Mouse (Mus musculus) stomach, embryonic 14.5 days (tissue): Measurements from ENCODE around the gene Akt2. TPM values are rescaled to one million over a fixed set of nuclear protein-coding genes. Genes with fewer than 3 reads are reported as not detected.

Experiments
- ATAC-seq: fragments of 200-750 bp; cut with Nextera tagmentation; 2 replicates; pipeline ENCODE4 v1.8.0; 2017; ENCODE audit warnings: low read depth, moderate TSS enrichment; ENCODE audit not compliant: insufficient number of reproducible peaks, insufficient read depth, low FRiP score
- H3K27ac ChIP-seq: fragments of 300-500 bp; sonication (generic); 2 replicates; pipeline ENCODE4 v1.5.1; 2014; ENCODE audit warnings: mild to moderate bottlenecking, low read length, moderate library complexity, mixed read lengths
- H3K27me3 ChIP-seq: fragments of 300-500 bp; sonication (generic); 2 replicates; pipeline ENCODE4 v1.6.1; 2014; ENCODE audit warnings: low read length, control low read depth, mixed read lengths; ENCODE audit not compliant: control insufficient read depth, insufficient read depth
- H3K36me3 ChIP-seq: fragments of 300-500 bp; sonication (generic); 2 replicates; pipeline ENCODE4 v1.6.1; 2014; ENCODE audit warnings: mild to moderate bottlenecking, control low read depth, low read length, moderate library complexity, mixed read lengths; ENCODE audit not compliant: control insufficient read depth, insufficient read depth
- H3K4me1 ChIP-seq: fragments of 300-500 bp; sonication (generic); 2 replicates; pipeline ENCODE4 v1.6.1; 2014; ENCODE audit warnings: low read length, control low read depth, mixed read lengths; ENCODE audit not compliant: control insufficient read depth, insufficient read depth
- H3K4me2 ChIP-seq: fragments of 300-500 bp; sonication (generic); replicated peaks from 2 replicates; pipeline ENCODE4 v1.6.1; 2014; ENCODE audit warnings: low read depth, low read length, control low read depth
- H3K4me3 ChIP-seq: fragments of 300-500 bp; sonication (generic); 2 replicates; pipeline ENCODE4 v1.5.1; 2014; ENCODE audit warnings: low read depth, low read length, control low read depth
- H3K9ac ChIP-seq: fragments of 300-500 bp; sonication (generic); replicated peaks from 2 replicates; pipeline ENCODE4 v1.6.1; 2014; ENCODE audit warnings: low read depth, mild to moderate bottlenecking, control low read depth, low read length, moderate library complexity, mixed read lengths
- H3K9me3 ChIP-seq: fragments of 300-500 bp; sonication (generic); 2 replicates; pipeline ENCODE4 v1.6.1; 2016; ENCODE audit warnings: low read depth, low read length, control low read depth; ENCODE audit not compliant: control insufficient read depth
- WGBS: fragments of 180-500 bp; shearing (Covaris S2); extraction: QIAGEN DNeasy Blood & Tissue Kit; methylation state at CpG from one replicate; pipeline ENCODE4 v1.1.7; 2014; 5-methylcytosine and 5-hydroxymethylcytosine counted together
- polyA plus RNA-seq: library from polyadenylated mRNA; unstranded; fragments of >200 nt; fragmentation: Nextera tagmentation; extraction: Ambion mirVana; gene quantifications from 2 replicates; pipeline ENCODE4 v1.2.1, GENCODE M21; 2014

The Akt2 gene
- polyA plus RNA-seq, 1 experiment from 2014 or later, result 91.5 TPM

DNA sequence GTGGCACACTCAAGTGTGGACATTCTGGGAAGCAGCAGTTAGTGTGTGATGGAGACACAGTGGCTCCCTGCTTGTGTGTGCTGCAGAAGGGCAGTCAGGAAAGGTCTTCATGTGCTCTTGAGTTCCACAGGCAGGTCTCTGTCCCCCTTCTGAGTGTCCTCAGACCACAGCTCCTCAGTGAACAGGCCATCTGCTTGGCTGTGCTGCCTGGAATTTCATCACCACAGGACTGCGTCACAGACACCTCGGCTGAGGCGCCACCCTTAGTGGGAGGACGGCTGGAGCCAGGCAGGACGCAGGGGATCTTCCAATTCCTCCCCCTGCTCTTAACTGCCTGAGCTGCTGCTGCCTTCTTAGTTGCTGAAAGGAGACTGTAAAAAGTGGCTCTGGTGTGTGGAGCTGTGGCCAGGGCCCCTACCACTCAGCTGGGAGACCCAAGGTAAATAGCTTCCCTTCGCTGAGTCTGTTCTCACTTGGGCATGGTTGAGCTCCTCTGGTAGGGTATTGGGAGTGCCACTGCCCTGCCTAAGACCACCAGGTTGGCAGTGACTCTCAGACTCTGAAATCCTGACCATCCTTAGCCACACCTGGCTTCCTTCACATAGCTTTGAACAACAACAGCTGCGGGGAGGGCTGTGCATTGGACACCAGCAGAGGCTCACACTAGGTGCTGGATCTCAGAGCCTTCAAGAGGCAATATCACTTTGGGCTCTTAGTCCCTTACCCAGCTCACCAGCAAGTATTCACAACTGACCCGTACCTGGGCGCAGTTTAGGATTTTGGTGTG, 14.3 kb downstream of the Akt2 start:
- Histone ChIP-seq H3K27ac (0 out of 2 replicates have a peak overlapping the region, but pooled peaks have one; percentile 4), H3K36me3 (peaks cover 22% of the 10 kb centered on the region), H3K9ac (no peak overlapping the region), H3K9me3 (no peaks in the 10 kb centered on the region), H3K4me1 (peaks cover 31% of the 10 kb centered on the region), H3K4me3 (no peak overlapping the region), H3K4me2 (no peak overlapping the region), H3K27me3 (no peaks in the 10 kb centered on the region)
- ATAC-seq, result no peak
- 66% methylated on average over 9 of the region's 9 CpGs for WGBS

DNA sequence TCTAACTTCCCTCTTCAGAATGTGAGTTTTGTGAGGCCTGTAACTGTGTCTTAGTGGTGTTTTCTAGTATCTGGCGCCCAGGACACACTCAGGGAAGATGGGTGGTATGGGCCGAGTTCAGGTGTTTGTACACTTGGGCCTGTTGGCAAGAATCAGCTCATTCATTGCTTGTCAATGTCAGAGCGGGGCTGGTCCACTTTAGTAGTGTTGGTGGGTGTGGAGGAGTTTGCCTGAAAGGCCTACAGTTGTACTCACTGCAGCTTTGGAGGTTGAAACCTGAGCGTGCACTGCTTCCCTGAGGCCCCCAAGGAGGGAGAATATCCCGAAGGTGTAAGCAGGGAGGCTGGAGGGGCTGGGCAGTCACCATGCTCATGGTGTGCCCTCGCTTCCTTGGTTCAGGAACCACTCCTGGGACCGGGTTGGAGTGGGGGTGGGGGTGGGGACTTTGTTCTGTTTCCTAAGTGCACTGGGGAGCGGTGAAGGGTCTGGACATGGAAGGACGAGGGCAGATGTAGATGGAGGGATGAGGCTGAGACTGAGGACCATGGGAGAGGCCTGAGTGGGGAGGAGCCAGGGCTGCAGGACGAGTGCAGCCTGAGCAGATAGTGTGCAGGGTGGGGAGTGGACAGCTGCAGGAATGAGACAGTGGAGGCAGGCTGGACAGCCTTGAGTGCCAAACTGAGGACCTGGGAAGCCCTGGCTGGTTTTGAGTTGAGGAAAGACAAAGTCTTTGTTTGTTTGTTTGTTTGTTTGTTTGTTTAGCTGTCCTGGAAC, 15.3 kb downstream of the Akt2 start:
- no peak overlapping the region for H3K27ac ChIP-seq
- no peak overlapping the region for H3K4me2 ChIP-seq
- no peaks in the 10 kb centered on the region for H3K9me3 ChIP-seq
- H3K4me1 ChIP-seq, result peaks cover 27% of the 10 kb centered on the region
- no peak overlapping the region for H3K4me3 ChIP-seq
- peaks cover 25% of the 10 kb centered on the region for H3K36me3 ChIP-seq
- no peak for ATAC-seq
- H3K27me3 ChIP-seq, result no peaks in the 10 kb centered on the region
- whole genome bisulfite sequencing, result 48% methylated on average over 10 of the region's 10 CpGs
- no peak overlapping the region for H3K9ac ChIP-seq

GRCm38 (mm10) chr7:27607580-27607979, 16.2 kb downstream of the Akt2 start:
- Histone ChIP-seq H3K27ac (no peak overlapping the region), H3K4me2 (no peak overlapping the region), H3K27me3 (no peaks in the 10 kb centered on the region), H3K36me3 (peaks cover 25% of the 10 kb centered on the region), H3K9me3 (no peaks in the 10 kb centered on the region), H3K9ac (no peak overlapping the region), H3K4me3 (no peak overlapping the region), H3K4me1 (peaks cover 24% of the 10 kb centered on the region)
- WGBS, result 59% methylated on average over 5 of the region's 5 CpGs
- ATAC-seq, result no peak

DNA sequence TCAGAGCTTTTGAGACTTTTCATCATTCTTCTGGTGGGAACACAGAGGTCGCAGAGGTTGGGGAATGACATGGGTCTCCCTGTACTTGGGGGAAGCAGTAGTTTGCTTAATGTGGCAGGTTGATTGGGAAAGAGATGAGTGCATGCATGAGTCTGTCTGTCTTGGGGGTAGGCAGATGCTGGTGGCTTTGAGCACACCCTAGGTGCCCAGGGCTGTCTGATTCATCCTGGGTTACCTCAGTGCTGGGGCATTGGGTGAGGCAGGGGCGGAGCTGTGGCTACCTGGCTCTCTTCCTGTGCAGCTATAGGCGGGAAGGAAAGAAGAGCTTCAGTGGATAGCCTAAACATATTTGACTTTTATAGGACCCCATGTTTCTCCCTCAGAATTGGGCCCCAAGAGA, 16.8 kb downstream of the Akt2 start:
- H3K4me2 ChIP-seq, result no peak overlapping the region
- no peak overlapping the region for H3K9ac ChIP-seq
- WGBS, result 83% methylated on average over 3 of the region's 3 CpGs
- no peaks in the 10 kb centered on the region for H3K27me3 ChIP-seq
- no peaks in the 10 kb centered on the region for H3K9me3 ChIP-seq
- no peak overlapping the region for H3K27ac ChIP-seq
- peaks cover 24% of the 10 kb centered on the region for H3K4me1 ChIP-seq
- no peak for ATAC-seq
- no peak overlapping the region for H3K4me3 ChIP-seq
- H3K36me3 ChIP-seq, result peaks cover 25% of the 10 kb centered on the region

DNA sequence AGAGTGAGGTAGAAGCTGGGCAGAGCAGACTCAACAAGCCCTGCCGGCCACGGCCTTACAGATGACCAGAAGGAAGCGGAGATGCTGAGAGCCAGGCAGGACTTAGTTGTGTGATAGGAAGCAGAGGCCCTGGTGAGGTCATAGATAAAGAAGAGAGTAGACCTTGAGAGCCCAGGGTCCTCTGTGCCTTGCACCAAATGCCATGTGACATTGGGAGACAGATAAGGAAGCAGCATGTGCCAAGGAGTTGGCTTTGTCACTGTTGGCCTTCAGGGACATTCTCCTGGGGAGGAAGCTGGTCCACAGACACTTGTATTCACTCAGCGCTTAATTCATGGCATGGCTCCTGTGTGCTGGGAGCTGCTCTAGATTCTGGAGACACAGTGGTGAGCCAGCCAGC, 17.9 kb downstream of the Akt2 start:
- no peak overlapping the region for H3K4me2 ChIP-seq
- H3K27me3 ChIP-seq, result no peaks in the 10 kb centered on the region
- no peaks in the 10 kb centered on the region for H3K9me3 ChIP-seq
- H3K4me1 ChIP-seq, result peaks cover 22% of the 10 kb centered on the region
- ATAC-seq, result no peak
- WGBS, result 96% methylated on average over 4 of the region's 4 CpGs
- peaks cover 25% of the 10 kb centered on the region for H3K36me3 ChIP-seq
- no peak overlapping the region for H3K9ac ChIP-seq
- no peak overlapping the region for H3K4me3 ChIP-seq
- no peak overlapping the region for H3K27ac ChIP-seq

DNA sequence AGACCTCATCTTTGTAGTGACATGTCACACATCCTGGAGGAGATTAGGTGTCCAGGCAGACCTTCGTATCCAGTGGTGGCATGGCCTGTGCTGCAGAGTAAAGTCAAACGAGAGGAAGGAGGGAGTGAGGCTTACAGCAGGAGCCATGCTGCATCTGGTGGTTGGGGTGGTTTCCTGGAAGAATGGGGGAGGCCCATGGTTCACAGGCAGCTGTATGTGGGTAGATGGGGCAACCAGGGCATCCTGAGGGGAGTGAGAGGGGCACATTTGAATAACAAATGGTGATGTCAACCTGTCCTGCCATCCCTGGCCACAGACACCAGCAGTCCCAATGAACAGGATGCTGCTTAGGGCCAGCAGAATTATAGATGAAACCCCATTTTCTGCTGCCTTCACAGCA, 18.3 kb downstream of the Akt2 start:
- Histone ChIP-seq H3K9me3 (no peaks in the 10 kb centered on the region), H3K36me3 (peaks cover 25% of the 10 kb centered on the region), H3K9ac (no peak overlapping the region), H3K4me1 (peaks cover 20% of the 10 kb centered on the region), H3K27ac (no peak overlapping the region), H3K4me3 (no peak overlapping the region), H3K27me3 (no peaks in the 10 kb centered on the region), H3K4me2 (no peak overlapping the region)
- 84% methylated on average over 2 of the region's 2 CpGs for WGBS
- no peak for ATAC-seq

DNA sequence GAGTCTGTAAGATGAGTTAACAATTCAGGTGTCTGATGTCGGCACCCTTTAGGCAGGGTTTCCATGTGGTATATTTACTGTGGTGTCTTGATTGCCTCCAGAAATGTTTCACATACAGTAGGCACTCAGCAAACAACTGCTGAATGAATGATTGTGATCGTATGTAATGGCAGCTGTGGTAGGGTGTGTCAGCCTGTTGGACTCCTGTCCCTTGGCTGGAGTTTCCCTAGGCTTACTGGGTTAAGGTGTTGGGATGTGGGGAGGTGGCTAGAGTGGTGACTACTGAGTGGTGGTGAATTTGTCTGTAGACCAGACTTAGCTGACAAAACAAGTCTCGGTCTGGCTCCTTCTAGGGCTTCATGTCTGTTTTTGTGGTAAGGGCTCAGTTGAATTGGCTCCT, 19.0 kb downstream of the Akt2 start:
- no peak for ATAC-seq
- no peaks in the 10 kb centered on the region for H3K27me3 ChIP-seq
- H3K9ac ChIP-seq, result no peak overlapping the region
- peaks cover 25% of the 10 kb centered on the region for H3K36me3 ChIP-seq
- no peak overlapping the region for H3K27ac ChIP-seq
- H3K9me3 ChIP-seq, result no peaks in the 10 kb centered on the region
- WGBS, result 84% methylated on average over 3 of the region's 3 CpGs
- no peak overlapping the region for H3K4me2 ChIP-seq
- H3K4me1 ChIP-seq, result peaks cover 18% of the 10 kb centered on the region
- H3K4me3 ChIP-seq, result no peak overlapping the region

- Histone ChIP-seq H3K9ac (no peak overlapping the region), H3K4me3 (no peak overlapping the region), H3K4me1 (peaks cover 14% of the 10 kb centered on the region), H3K9me3 (no peaks in the 10 kb centered on the region), H3K4me2 (no peak overlapping the region), H3K36me3 (peaks cover 25% of the 10 kb centered on the region), H3K27ac (no peak overlapping the region), H3K27me3 (no peaks in the 10 kb centered on the region)
- ATAC-seq, result no peak
- WGBS, result 89% methylated on average over 5 of the region's 5 CpGs
Measured at GRCm38 (mm10) chr7:27610871-27611270, 19.5 kb downstream of the Akt2 start.
